Mouse (Mus musculus) hematopoietic stem cell, adult 5-6 weeks (primary cell): ENCODE results near the gene Unc13a. TPM values are rescaled to one million over a fixed set of nuclear protein-coding genes. Genes with fewer than 3 reads are reported as not detected.

Experiments used
- ATAC-seq, 2 experiments: fragments of 125-278 bp in 1 of 2; replicated peaks in 1 of 2; 2 replicates each; pipeline ENCODE4 v1.8.0; 2016 to 2017; ENCODE audit warnings: inconsistent platforms in 2 of 2, mild to moderate bottlenecking in 2 of 2, moderate number of reproducible peaks in 2 of 2, low read depth in 1 of 2, moderate TSS enrichment in 1 of 2; ENCODE audit not compliant: low FRiP score in 2 of 2, poor library complexity in 2 of 2, severe bottlenecking in 2 of 2, insufficient read depth in 1 of 2, low TSS enrichment in 1 of 2
- total RNA-seq: library from RNA; stranded (forward); fragments of 172-1452, 232-1000 nt; gene quantifications from 2 replicates; pipeline ENCODE4 v1.2.3, GENCODE M21; 2017

Gene Unc13a
- total RNA-seq, 1 experiment from 2014 or later: 3.6 TPM

DNA sequence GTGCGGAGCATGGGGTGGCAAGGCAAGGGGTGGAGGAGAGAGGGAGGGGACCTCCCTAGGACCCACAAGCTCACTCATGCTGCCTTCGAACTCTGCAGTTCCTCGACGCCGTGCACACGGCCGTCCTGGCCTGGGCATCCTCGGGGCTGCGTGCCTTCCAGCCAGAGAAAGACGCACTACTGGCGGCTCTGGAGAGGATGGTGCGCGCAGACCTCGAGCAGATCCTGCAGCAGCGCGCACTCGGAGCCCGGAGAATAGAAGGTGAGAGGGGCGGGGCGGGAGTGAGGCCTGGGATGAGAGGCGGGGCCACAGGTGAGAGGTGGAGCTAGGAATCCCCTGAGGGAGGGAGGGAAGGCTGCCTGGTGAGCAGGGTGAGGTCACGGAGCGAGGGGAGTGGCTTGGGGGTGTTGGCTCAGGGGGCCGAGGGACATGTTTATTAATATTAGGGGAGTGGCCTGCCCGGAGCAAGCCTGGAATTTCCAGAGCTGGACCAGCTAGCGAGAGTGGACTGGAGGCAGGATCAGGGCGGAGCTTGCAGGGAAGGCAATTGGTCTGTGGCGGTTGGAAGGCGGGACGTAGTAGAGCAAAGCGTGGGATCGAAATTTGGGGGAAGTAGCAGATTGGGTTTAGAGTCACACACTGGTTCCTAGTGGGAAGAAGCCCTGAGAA, 68.8 kb downstream of the Unc13a start:
- ATAC-seq: peak; percentile 23 to 46; a peak in 3 of 4 replicates

DNA sequence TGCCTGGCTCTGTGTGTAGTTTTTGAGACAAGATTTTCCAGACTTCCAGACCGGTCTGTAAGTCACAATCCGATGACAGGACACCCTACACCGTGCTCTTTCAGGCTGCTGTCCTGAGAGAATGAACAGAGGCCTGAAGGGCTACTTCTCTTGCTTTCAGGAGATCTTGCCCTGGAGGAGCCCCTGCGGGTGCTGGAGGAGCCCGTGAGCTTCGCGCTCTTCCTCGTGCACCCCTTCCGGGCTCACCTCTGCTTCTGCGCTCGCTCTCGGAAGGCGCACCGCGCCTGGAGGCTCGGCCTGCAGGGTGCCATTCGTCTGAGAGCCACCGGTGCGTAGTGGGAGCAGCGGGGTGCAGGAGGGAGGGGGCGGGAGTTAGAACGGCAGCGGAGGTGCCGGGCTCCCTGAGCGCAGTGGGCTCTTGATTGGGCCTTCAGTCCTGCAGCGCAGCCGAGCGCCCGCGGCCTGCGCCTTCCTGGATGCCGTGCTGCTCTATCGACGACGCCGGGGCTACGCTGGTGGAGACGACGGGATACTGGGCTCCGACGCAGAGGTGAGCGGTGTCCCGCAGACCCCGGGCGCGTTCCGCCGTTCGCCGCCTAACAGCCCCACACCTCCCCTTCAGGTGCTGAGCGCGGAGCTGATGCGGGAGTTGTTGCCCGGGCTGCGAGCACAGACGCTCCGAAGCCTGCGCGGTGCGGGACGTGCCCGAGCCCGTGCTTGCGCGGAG, 69.5 kb downstream of the Unc13a start:
- ATAC-seq: peak; percentile 22 to 24; a peak in 2 of 4 replicates

DNA sequence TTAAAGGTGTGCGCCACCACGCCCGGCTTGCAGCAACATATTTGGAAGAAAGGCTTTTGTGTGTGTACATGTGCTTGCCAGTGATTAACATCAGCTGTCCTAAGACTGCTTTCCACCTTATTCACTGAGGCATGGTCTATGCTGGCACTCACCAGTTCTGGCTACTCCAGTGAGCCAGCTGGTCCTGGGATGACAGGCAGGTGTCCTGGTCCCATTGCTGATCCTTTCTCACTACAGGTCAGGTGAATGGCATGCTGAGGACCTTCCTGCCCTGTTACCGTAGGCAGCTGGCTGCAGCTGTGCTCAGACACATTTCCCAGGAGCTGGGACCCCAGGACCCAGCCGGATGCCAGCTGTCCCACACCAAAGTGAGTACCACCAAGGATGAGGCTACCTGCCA, 72.7 kb downstream of the Unc13a start:
- ATAC-seq: no peak

DNA sequence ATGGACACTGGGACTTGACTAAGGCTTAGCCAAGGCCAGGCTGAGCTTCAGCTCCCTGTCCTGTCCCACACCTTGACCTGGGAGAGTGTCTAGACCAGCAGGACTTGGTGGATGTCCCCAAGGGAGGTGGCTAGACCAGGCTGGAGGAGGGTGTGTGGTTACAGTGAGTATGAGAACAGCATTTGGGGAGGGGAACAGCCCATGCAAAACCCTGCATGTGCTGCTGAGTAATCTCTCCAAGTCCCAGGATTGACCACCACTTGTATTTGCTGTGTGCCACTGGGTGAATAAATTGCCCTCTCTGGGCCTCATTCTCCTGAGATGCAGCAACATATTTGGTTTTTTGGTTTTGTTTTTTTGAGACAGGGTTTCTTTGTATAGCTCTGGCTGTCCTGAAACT, 73.2 kb downstream of the Unc13a start:
- no peak for ATAC-seq

- no peak for ATAC-seq
These were observed 74.1 kb downstream of the Unc13a start, which contains the start of gene Fam129c for GRCm38 (mm10) chr8:71597451-71597850. Fam129c (plus strand) TSS chr8:71597648.

GRCm38 (mm10) chr8:71596798-71597197, 74.8 kb downstream of the Unc13a start:
- ATAC-seq: 0 out of 4 replicates have a peak, but pooled peaks of 1 of the 2 experiments have one; percentile 15

GRCm38 (mm10) chr8:71596384-71596783, 75.2 kb downstream of the Unc13a start:
- no peak for ATAC-seq

DNA sequence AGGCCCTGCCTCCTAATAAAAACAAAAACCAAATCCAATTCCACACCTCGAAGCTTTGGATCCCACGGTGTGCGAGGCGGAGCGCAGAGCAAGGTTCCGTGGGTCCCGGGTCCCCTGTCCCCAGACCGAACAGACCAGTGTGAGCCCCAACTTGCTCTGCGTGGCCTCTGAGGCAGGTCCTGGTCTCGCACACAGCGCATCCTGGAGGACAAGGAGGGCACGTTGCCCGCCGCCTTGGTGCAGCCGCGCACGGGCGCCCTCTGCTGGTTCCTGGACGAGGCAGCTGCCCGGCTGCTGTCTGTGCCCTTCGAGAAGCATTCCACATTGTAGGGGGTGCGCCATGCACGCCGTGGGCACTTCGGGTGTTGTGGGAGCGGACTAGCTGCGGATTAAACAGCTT, 75.7 kb downstream of the Unc13a start:
- peak; percentile 30 to 57; a peak in 2 of 4 replicates for ATAC-seq

DNA sequence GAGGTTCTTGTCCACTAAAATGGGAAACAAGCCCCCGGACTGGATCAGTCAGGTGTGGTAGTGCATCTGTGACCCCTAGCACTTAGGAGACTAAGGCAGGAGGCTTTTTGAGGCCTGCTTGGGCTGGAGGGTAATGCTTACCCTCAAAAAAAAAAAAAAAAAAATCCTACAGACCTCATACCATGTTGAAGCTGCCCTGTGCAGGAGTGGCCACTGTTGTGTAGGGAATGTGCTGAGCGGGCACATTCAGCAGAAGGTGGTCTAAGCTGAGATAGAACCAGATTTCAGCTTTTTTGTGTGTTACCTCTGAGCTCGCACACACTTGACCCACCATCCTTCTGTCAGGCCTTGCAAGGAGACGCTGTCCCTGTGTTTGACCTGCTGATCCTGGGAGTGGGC, 77.2 kb downstream of the Unc13a start:
- no peak for ATAC-seq

GRCm38 (mm10) chr8:71593556-71594323, 77.8 kb downstream of the Unc13a start:
- no peak for ATAC-seq

GRCm38 (mm10) chr8:71592374-71593170, 79.0 kb downstream of the Unc13a start:
- no peak; a peak in 1 of 4 replicates for ATAC-seq

DNA sequence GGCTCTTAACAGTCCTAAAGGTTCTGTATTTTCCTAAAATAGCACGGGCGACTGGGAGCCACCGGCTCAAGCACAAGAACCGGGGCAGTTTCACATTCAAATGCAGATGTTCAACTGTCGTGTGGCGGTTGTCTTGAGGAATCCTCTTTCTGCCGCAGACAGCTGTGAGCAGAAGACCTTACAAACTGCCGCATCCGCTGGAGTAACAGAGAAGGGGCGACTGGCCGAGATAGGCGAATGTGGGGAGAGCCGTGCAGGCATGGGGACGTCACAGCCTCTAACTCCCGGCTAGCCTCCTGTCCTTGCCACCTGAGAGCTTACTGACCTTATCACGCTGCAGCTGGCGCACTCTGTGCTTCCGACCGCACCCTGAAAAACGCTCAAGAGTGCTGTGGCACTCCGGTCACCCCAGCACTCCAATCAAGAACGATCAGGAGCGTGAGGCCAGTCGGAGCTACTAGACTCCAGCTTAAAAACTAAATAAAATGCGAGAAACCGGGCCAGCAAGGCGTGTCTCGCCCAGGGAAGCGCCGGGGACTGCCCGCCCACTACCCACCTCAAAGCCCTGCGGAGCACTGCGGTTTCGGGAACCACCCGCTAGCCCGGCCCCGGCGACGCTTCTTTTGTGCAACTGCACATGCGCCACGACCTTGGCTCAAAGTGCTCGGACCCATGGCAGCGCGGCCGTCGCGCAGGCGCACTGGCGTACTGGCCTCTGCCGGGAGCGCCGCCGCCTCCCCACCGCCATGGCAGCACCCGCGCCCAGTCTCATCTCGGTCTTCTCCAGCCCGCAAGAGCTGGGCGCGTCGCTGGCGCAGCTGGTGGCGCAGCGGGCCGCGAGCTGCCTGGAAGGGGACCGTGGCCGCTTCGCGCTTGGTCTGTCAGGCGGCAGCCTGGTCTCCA, 79.8 kb downstream of the Unc13a start, which contains the start of gene Pgls:
Gene Pgls (plus strand): TSS at position 706 of the 903 bp plus-strand sequence.
- peak; percentile 60 to 64 for ATAC-seq

GRCm38 (mm10) chr8:71591017-71591416, 80.5 kb downstream of the Unc13a start:
- no peak for ATAC-seq

- ATAC-seq: no peak
These were observed 82.8 kb downstream of the Unc13a start for GRCm38 (mm10) chr8:71588762-71589161.

GRCm38 (mm10) chr8:71586891-71587290, 84.7 kb downstream of the Unc13a start:
- 0 out of 4 replicates have a peak, but pooled peaks of 1 of the 2 experiments have one; percentile 13 for ATAC-seq

DNA sequence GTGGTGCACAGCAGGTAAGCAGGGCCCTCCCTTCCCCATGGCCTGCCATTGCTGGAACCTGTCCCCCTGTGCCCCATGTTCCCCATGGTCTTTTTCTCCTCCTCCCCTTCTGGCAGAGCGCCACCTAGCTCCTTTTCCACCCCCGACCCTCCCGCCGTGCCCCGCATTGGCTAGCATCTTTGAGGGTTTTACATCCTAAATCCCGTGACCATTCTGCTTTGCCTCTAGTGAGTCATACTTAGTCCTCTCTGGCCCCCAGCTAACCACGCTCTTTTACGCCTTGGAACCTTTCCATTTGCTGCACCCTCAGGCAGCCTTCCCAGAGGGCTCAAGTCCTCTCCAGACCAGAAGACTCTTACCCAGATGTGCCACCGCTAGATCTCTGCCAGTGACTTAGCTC, 91.4 kb downstream of the Unc13a start:
- ATAC-seq: no peak
